Mouse (Mus musculus): ENCODE measurements at regions not wholly inside any gene's neighbourhood (a gene's known extent, or its start where the extent isn't known, plus 50 kb on each side); places are given as distances from the start of the nearest gene placed in this dataset.

DNA sequence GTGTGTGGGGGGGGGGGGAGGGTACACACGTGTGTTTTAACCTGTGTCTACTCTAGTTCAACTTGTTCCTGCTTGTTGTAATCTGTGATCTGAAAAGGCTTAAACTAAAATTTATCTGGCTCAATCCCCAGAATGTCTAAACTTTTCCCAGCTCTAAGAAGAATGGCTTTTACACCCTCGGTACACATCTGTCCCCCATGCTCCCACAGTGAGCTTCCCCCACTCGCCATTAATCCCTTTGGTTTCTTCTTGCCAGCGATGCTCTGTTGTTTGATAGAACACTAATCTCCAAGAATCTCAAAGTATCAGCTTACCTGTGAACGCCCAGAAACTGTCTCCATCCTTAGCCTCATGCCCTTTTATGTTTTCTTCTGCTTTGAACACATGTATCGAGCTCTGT is 260.6 kb downstream of the Epha4 start:
- H3K36me3 ChIP-seq (replicated peaks), result no peaks in the 10 kb centered on the region
- H3K9me3 ChIP-seq, result no peaks in the 10 kb centered on the region
- H3K27ac ChIP-seq (replicated peaks), result no peak overlapping the region; the same call in 1 of the 2 replicates
- no peak overlapping the region for H3K4me3 ChIP-seq
- H3K27me3 ChIP-seq (replicated peaks; ENCODE audit: low read depth, poor library complexity, severe bottlenecking), result no peaks in the 10 kb centered on the region
- no peak for DNase-seq (ENCODE audit: low spot score)
- WGBS, result 65% methylated on average over 6 of the region's 6 CpGs
- peaks cover 43% of the 10 kb centered on the region for H3K4me1 ChIP-seq

DNA sequence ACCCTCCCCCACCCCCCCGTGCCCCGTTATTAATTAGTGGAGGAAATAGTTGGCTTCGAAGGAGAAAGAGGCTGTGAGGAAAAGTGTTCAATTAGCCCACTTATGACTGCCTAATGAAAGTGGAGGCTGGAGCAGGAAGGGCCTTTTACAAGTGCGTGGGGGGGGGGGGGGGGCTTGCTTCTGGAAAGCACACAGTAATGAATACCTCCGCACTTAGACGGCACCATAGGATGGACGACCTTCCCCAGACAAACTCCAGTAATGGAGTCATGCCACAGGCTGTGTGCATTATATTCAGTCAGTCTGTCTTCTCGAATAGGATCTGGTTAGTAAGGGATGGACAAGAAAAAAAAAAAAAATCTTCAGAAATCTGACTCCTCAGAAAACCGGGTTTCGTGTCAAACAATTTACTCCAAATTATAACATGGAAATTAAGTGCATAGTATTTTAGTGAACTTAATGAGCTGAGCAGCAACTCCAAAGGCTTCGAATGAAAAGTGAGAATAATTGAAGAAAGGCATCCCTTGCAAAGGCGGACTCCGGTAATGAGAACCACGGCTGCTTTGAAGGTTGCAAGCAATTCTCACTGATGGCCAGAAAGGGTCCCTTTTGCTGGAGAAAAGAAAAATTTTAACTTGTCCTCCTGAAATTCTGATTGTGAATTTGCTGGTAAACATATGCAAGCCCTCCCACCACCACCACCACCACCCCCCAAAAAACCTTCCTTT is 258.6 kb downstream of the Epha4 start:
- H3K36me3 ChIP-seq (replicated peaks), result no peaks in the 10 kb centered on the region
- H3K27ac ChIP-seq (replicated peaks), result no peak overlapping the region
- H3K27me3 ChIP-seq (replicated peaks; ENCODE audit: low read depth, poor library complexity, severe bottlenecking), result 0 out of 2 replicates have a peak, but pooled peaks cover 4% of the 10 kb centered on the region
- H3K9me3 ChIP-seq, result no peaks in the 10 kb centered on the region
- 43% methylated on average over 14 of the region's 14 CpGs for WGBS
- peaks cover 49% of the 10 kb centered on the region for H3K4me1 ChIP-seq
- no peak for DNase-seq (ENCODE audit: low spot score)
- no peak overlapping the region for H3K4me3 ChIP-seq

DNA sequence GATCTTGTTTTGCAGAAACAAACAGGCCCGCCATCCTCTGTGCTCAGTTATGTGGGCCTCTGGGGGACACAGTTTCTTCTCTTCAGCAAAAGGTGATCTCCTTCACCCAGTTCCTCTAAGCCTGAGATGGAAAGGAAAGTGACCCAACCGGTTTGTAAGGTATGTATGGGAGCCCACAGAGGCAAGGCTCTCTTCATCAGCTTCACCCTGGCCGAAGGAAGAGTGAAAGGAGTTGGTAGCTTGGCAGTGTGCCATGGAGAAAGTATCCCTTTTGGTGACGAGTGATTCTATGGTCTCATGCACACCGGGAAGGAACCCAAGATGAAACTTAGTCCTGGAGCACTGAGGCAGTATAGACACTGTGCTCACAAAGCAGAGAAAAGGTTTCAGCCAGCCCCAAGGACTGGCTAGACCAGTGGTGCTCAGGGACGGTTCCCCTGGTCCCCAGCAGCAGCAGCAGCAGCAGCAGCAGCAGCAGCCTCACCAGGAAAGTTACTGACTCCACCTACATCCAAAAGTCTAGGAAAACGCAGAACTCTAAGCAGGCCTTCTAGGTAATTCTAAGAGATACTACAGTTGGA is 256.1 kb downstream of the Epha4 start:
- no peak overlapping the region; the same call in 1 of the 2 replicates for H3K27ac ChIP-seq (replicated peaks)
- DNase-seq (ENCODE audit: low spot score), result no peak
- H3K27me3 ChIP-seq (replicated peaks; ENCODE audit: low read depth, poor library complexity, severe bottlenecking), result 0 out of 2 replicates have a peak, but pooled peaks cover 4% of the 10 kb centered on the region
- H3K4me3 ChIP-seq, result no peak overlapping the region
- H3K36me3 ChIP-seq (replicated peaks), result no peaks in the 10 kb centered on the region
- H3K9me3 ChIP-seq, result no peaks in the 10 kb centered on the region
- WGBS, result 48% methylated on average over 7 of the region's 7 CpGs
- peaks cover 50% of the 10 kb centered on the region for H3K4me1 ChIP-seq

GRCm38 (mm10) chr1:77259789-77260188 is 255.1 kb downstream of the Epha4 start:
- no peak overlapping the region for H3K4me3 ChIP-seq
- H3K9me3 ChIP-seq, result no peaks in the 10 kb centered on the region
- peak overlapping the region; percentile 3; the same call in 1 of the 2 replicates for H3K27ac ChIP-seq (replicated peaks)
- H3K27me3 ChIP-seq (replicated peaks; ENCODE audit: low read depth, poor library complexity, severe bottlenecking), result 0 out of 2 replicates have a peak, but pooled peaks cover 4% of the 10 kb centered on the region
- WGBS, result 26% methylated on average over 11 of the region's 11 CpGs
- peak; percentile 26 for DNase-seq (ENCODE audit: low spot score)
- peaks cover 50% of the 10 kb centered on the region for H3K4me1 ChIP-seq
- H3K36me3 ChIP-seq (replicated peaks), result no peaks in the 10 kb centered on the region

GRCm38 (mm10) chr1:77261678-77262077 is 253.2 kb downstream of the Epha4 start:
- Histone ChIP-seq H3K4me3 (no peak overlapping the region), H3K27me3 (replicated peaks; ENCODE audit: low read depth, poor library complexity, severe bottlenecking) (0 out of 2 replicates have a peak, but pooled peaks cover 4% of the 10 kb centered on the region), H3K27ac (replicated peaks) (no peak overlapping the region), H3K36me3 (replicated peaks) (no peaks in the 10 kb centered on the region), H3K9me3 (no peaks in the 10 kb centered on the region), H3K4me1 (peaks cover 48% of the 10 kb centered on the region)
- WGBS, result 95% methylated on average over 4 of the region's 4 CpGs
- DNase-seq (ENCODE audit: low spot score), result no peak

- no peak for DNase-seq (ENCODE audit: low spot score)
- 57% methylated on average over 8 of the region's 8 CpGs for WGBS
- peaks cover 17% of the 10 kb centered on the region for H3K4me1 ChIP-seq
Observed at GRCm38 (mm10) chr1:77265677-77266076, 249.2 kb downstream of the Epha4 start.

DNA sequence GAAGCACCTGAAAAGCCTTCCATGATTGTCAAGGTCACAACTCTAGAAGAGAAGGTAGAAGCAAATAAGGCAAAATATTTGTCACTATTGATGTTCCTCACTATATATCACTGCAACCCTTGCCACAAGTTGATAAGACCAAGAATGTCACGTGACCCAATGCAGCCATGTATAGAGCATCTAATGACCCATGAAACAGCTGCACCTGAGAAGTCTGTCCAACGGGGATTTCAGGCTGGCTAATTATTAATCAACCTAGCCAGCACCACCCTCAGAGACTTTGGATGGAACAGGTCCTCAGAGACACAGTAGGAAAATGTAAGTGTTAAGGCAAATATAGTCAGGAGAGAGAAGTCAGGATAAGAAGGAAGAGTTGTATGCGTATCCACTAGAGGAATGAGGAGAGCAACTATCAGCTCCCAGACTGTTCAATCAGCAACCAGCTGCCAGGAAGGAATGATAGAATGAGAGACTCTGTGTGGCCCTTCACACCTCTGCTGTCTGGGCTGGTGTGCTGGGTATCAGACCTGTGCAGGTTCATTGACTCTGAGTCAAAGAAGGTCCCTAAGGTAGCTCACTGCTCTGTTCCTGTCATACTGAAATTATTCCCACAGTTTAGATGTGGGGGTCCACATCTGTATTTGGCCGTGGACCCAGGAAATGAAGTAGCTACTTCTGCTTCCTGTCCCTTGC is 247.4 kb downstream of the Epha4 start:
- H3K36me3 ChIP-seq (replicated peaks), result no peaks in the 10 kb centered on the region
- no peak overlapping the region for H3K4me3 ChIP-seq
- peaks cover 17% of the 10 kb centered on the region for H3K4me1 ChIP-seq
- no peaks in the 10 kb centered on the region for H3K9me3 ChIP-seq
- WGBS, result 91% methylated on average over 4 of the region's 4 CpGs
- DNase-seq (ENCODE audit: low spot score), result no peak
- no peak overlapping the region for H3K27ac ChIP-seq (replicated peaks)
- H3K27me3 ChIP-seq (replicated peaks; ENCODE audit: low read depth, poor library complexity, severe bottlenecking), result no peaks in the 10 kb centered on the region

More at GRCm38 (mm10) chr1:77265677-77266076, 249.2 kb downstream of the Epha4 start:
- Histone ChIP-seq H3K27ac (replicated peaks) (no peak overlapping the region), H3K27me3 (replicated peaks; ENCODE audit: low read depth, poor library complexity, severe bottlenecking) (0 out of 2 replicates have a peak, but pooled peaks cover 4% of the 10 kb centered on the region), H3K4me3 (no peak overlapping the region), H3K9me3 (no peaks in the 10 kb centered on the region), H3K36me3 (replicated peaks) (no peaks in the 10 kb centered on the region)

- WGBS, result 84% methylated on average over 9 of the region's 9 CpGs
- no peaks in the 10 kb centered on the region for H3K9me3 ChIP-seq
- no peak overlapping the region for H3K4me3 ChIP-seq
- peaks cover 4% of the 10 kb centered on the region; the same call in 1 of the 2 replicates for H3K4me1 ChIP-seq
- H3K36me3 ChIP-seq (replicated peaks), result no peaks in the 10 kb centered on the region
- no peak for DNase-seq (ENCODE audit: low spot score)
- H3K27ac ChIP-seq (replicated peaks), result no peak overlapping the region
- no peaks in the 10 kb centered on the region for H3K27me3 ChIP-seq (replicated peaks; ENCODE audit: low read depth, poor library complexity, severe bottlenecking)
Observed at GRCm38 (mm10) chr1:77275297-77275696, 239.6 kb downstream of the Epha4 start.

GRCm38 (mm10) chr1:77279566-77279965 is 235.3 kb downstream of the Epha4 start:
- Histone ChIP-seq H3K4me1 (peaks cover 4% of the 10 kb centered on the region; the same call in 1 of the 2 replicates), H3K4me3 (no peak overlapping the region), H3K36me3 (replicated peaks) (no peaks in the 10 kb centered on the region), H3K27me3 (replicated peaks; ENCODE audit: low read depth, poor library complexity, severe bottlenecking) (no peaks in the 10 kb centered on the region), H3K27ac (replicated peaks) (no peak overlapping the region), H3K9me3 (no peaks in the 10 kb centered on the region)
- WGBS, result 76% methylated on average over 7 of the region's 7 CpGs
- no peak for DNase-seq (ENCODE audit: low spot score)

GRCm38 (mm10) chr1:77280373-77281038 is 234.4 kb downstream of the Epha4 start:
- Histone ChIP-seq H3K27me3 (replicated peaks; ENCODE audit: low read depth, poor library complexity, severe bottlenecking) (no peaks in the 10 kb centered on the region), H3K36me3 (replicated peaks) (no peaks in the 10 kb centered on the region), H3K4me3 (no peak overlapping the region), H3K27ac (replicated peaks) (no peak overlapping the region), H3K9me3 (peaks cover 5% of the 10 kb centered on the region; the same call in 1 of the 2 replicates), H3K4me1 (peaks cover 4% of the 10 kb centered on the region; the same call in 1 of the 2 replicates)
- 89% methylated on average over 11 of the region's 11 CpGs for WGBS
- DNase-seq (ENCODE audit: low spot score), result no peak

DNA sequence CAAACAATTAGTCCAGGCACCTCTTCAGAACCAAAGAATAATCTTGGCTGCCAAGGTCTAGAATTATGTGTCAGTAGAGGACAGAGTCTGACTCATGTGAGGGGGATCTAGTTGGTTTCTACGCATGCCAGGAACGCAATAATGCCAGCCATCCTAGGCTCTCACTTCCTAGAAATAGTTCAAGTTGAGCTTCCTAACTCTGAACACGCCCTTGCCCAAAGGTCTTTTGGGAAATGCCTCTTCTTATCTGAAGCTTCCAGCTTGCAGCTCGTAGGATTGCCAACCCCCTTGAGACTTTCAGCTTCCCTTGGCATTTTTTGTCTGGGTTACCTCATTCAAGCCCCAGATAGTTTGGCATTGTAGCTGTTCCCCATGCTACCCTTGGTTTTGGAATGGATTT is 233.1 kb downstream of the Epha4 start:
- peaks cover 5% of the 10 kb centered on the region; the same call in 1 of the 2 replicates for H3K9me3 ChIP-seq
- H3K27me3 ChIP-seq (replicated peaks; ENCODE audit: low read depth, poor library complexity, severe bottlenecking), result no peaks in the 10 kb centered on the region
- H3K27ac ChIP-seq (replicated peaks), result no peak overlapping the region
- peaks cover 4% of the 10 kb centered on the region; the same call in 1 of the 2 replicates for H3K4me1 ChIP-seq
- H3K4me3 ChIP-seq, result no peak overlapping the region
- H3K36me3 ChIP-seq (replicated peaks), result no peaks in the 10 kb centered on the region
- DNase-seq (ENCODE audit: low spot score), result no peak
- WGBS, result 91% methylated on average over 4 of the region's 4 CpGs

DNA sequence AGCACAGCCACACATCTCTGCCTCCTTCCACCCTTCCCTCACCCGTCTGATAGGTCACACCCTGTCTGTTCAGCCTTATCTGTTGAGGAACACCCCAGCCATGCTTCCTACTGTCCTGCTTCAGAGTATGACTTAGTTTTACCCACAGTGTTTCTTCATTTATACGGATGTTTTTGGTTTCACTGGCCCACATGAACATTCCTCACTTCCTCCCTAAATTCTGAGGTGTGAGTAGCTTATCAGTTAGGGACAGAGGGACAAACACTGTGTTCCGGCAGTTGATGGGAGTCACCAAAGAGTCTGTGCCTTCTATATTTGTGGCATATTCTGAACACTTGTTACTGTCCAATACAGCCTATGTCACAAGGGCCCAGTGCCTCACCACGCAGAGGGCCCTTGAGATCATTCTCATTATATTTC is 216.2 kb downstream of the Epha4 start:
- Histone ChIP-seq H3K4me1 (peaks cover 2% of the 10 kb centered on the region; the same call in 1 of the 2 replicates), H3K4me3 (no peak overlapping the region), H3K36me3 (replicated peaks) (no peaks in the 10 kb centered on the region), H3K9me3 (no peaks in the 10 kb centered on the region), H3K27ac (replicated peaks) (no peak overlapping the region), H3K27me3 (replicated peaks; ENCODE audit: low read depth, poor library complexity, severe bottlenecking) (no peaks in the 10 kb centered on the region)
- no peak for DNase-seq (ENCODE audit: low spot score)
- WGBS, result 80% methylated on average over 4 of the region's 4 CpGs

All from embryonic facial prominence, embryonic 10.5 days (tissue).